Mouse (Mus musculus) olfactory bulb, adult 2 months (tissue): ENCODE results near the gene Acacb.

Experiments used
- CTCF ChIP-seq: fragments of 200-500 bp; IDR thresholded peaks from 2 replicates; pipeline ENCODE4 v1.5.1; 2012; ENCODE audit warnings: low read depth, mild to moderate bottlenecking, low read length, moderate library complexity; ENCODE audit not compliant: insufficient read depth
- POLR2A ChIP-seq: fragments of 200-500 bp; IDR thresholded peaks from 2 replicates; pipeline ENCODE4 v1.6.1; 2012; ENCODE audit warnings: mild to moderate bottlenecking, low read depth, low read length, moderate library complexity; ENCODE audit not compliant: insufficient read depth

- TF ChIP-seq CTCF (no peak), POLR2A (no peak)
These were observed 15.4 kb upstream of the Acacb start for GRCm38 (mm10) chr5:114130698-114131520.
